Mouse (Mus musculus): ENCODE results near the gene Pou2f1. TPM values are rescaled to one million over a fixed set of nuclear protein-coding genes. Genes with fewer than 3 reads are reported as not detected.

Pou2f1 gene
- polyA plus RNA-seq, 1 experiment = 11.0 TPM

- DNase-seq = no peak
- H3K4me1 ChIP-seq (ENCODE audit: control insufficient read depth, insufficient read depth, low read length) = no peaks in the 10 kb centered on the region
- no peak overlapping the region for H3K27ac ChIP-seq (ENCODE audit: insufficient read depth, low read length)
- WGBS = 81% methylated on average over 21 of the region's 21 CpGs
- no peak overlapping the region for H3K4me3 ChIP-seq (replicated peaks; ENCODE audit: insufficient read depth, low read depth, low read length)
- TF ChIP-seq POLR2A (IDR thresholded peaks at IDR 0.05; ENCODE audit: borderline replicate concordance, insufficient read depth, low read length) = no peak
- TF ChIP-seq CTCF (IDR thresholded peaks at IDR 0.05; ENCODE audit: borderline replicate concordance, insufficient read depth, low read depth, low read length) = no peak
- no peaks in the 10 kb centered on the region; the same call in 1 of the 2 replicates for H3K27me3 ChIP-seq (ENCODE audit: control insufficient read depth, insufficient read depth, low read length)
Observed at GRCm38 (mm10) chr1:166043451-166044149, 41.1 kb upstream of the Pou2f1 start.

- no peak for DNase-seq
- Histone ChIP-seq H3K27me3 (ENCODE audit: control insufficient read depth, insufficient read depth, low read length) (no peaks in the 10 kb centered on the region), H3K4me1 (ENCODE audit: control insufficient read depth, insufficient read depth, low read length) (no peaks in the 10 kb centered on the region), H3K4me3 (replicated peaks; ENCODE audit: insufficient read depth, low read depth, low read length) (no peak overlapping the region), H3K27ac (ENCODE audit: insufficient read depth, low read length) (no peak overlapping the region)
- 58% methylated on average over 1 of the region's 1 CpGs for WGBS
- TF ChIP-seq POLR2A (IDR thresholded peaks at IDR 0.05; ENCODE audit: borderline replicate concordance, insufficient read depth, low read length) (no peak), CTCF (IDR thresholded peaks at IDR 0.05; ENCODE audit: borderline replicate concordance, insufficient read depth, low read depth, low read length) (no peak)
Observed at GRCm38 (mm10) chr1:166041501-166041900, 39.0 kb upstream of the Pou2f1 start.

GRCm38 (mm10) chr1:166038731-166039332 is 36.4 kb upstream of the Pou2f1 start:
- Histone ChIP-seq H3K27ac (ENCODE audit: insufficient read depth, low read length) (no peak overlapping the region), H3K27me3 (ENCODE audit: control insufficient read depth, insufficient read depth, low read length) (no peaks in the 10 kb centered on the region; the same call in 1 of the 2 replicates), H3K4me3 (replicated peaks; ENCODE audit: insufficient read depth, low read depth, low read length) (no peak overlapping the region), H3K4me1 (ENCODE audit: control insufficient read depth, insufficient read depth, low read length) (no peaks in the 10 kb centered on the region)
- DNase-seq = no peak
- TF ChIP-seq CTCF (IDR thresholded peaks at IDR 0.05; ENCODE audit: borderline replicate concordance, insufficient read depth, low read depth, low read length) (no peak), POLR2A (IDR thresholded peaks at IDR 0.05; ENCODE audit: borderline replicate concordance, insufficient read depth, low read length) (no peak)
- 89% methylated on average over 2 of the region's 2 CpGs for WGBS

GRCm38 (mm10) chr1:166035045-166035444 is 32.6 kb upstream of the Pou2f1 start:
- H3K4me1 ChIP-seq (ENCODE audit: control insufficient read depth, insufficient read depth, low read length) = no peaks in the 10 kb centered on the region
- H3K27ac ChIP-seq (ENCODE audit: insufficient read depth, low read length) = no peak overlapping the region
- TF ChIP-seq CTCF (IDR thresholded peaks at IDR 0.05; ENCODE audit: borderline replicate concordance, insufficient read depth, low read depth, low read length) (no peak), POLR2A (IDR thresholded peaks at IDR 0.05; ENCODE audit: borderline replicate concordance, insufficient read depth, low read length) (no peak)
- H3K4me3 ChIP-seq (replicated peaks; ENCODE audit: insufficient read depth, low read depth, low read length) = no peak overlapping the region
- 45% methylated on average over 5 of the region's 5 CpGs for WGBS
- H3K27me3 ChIP-seq (ENCODE audit: control insufficient read depth, insufficient read depth, low read length) = no peaks in the 10 kb centered on the region; the same call in 1 of the 2 replicates
- no peak for DNase-seq

- Histone ChIP-seq H3K4me1 (ENCODE audit: control insufficient read depth, insufficient read depth, low read length) (no peaks in the 10 kb centered on the region), H3K27ac (ENCODE audit: insufficient read depth, low read length) (no peak overlapping the region), H3K4me3 (replicated peaks; ENCODE audit: insufficient read depth, low read depth, low read length) (no peak overlapping the region), H3K27me3 (ENCODE audit: control insufficient read depth, insufficient read depth, low read length) (no peaks in the 10 kb centered on the region; the same call in 1 of the 2 replicates)
- TF ChIP-seq POLR2A (IDR thresholded peaks at IDR 0.05; ENCODE audit: borderline replicate concordance, insufficient read depth, low read length) (no peak), CTCF (IDR thresholded peaks at IDR 0.05; ENCODE audit: borderline replicate concordance, insufficient read depth, low read depth, low read length) (no peak)
- WGBS = 78% methylated on average over 7 of the region's 7 CpGs
- no peak for DNase-seq
Observed at GRCm38 (mm10) chr1:166031673-166032547, 29.4 kb upstream of the Pou2f1 start.

- H3K27ac ChIP-seq (ENCODE audit: insufficient read depth, low read length) = no peak overlapping the region
- WGBS = 43% methylated on average over 4 of the region's 4 CpGs
- no peak for DNase-seq
- no peak overlapping the region for H3K4me3 ChIP-seq (replicated peaks; ENCODE audit: insufficient read depth, low read depth, low read length)
- no peaks in the 10 kb centered on the region for H3K4me1 ChIP-seq (ENCODE audit: control insufficient read depth, insufficient read depth, low read length)
- H3K27me3 ChIP-seq (ENCODE audit: control insufficient read depth, insufficient read depth, low read length) = no peaks in the 10 kb centered on the region
- TF ChIP-seq CTCF (IDR thresholded peaks at IDR 0.05; ENCODE audit: borderline replicate concordance, insufficient read depth, low read depth, low read length) (no peak), POLR2A (IDR thresholded peaks at IDR 0.05; ENCODE audit: borderline replicate concordance, insufficient read depth, low read length) (no peak)
Observed at GRCm38 (mm10) chr1:166023981-166024380, 21.5 kb upstream of the Pou2f1 start.

GRCm38 (mm10) chr1:166017203-166017602 is 14.7 kb upstream of the Pou2f1 start:
- H3K4me1 ChIP-seq (ENCODE audit: control insufficient read depth, insufficient read depth, low read length) = no peaks in the 10 kb centered on the region
- no peak for TF ChIP-seq POLR2A (IDR thresholded peaks at IDR 0.05; ENCODE audit: borderline replicate concordance, insufficient read depth, low read length)
- TF ChIP-seq CTCF (IDR thresholded peaks at IDR 0.05; ENCODE audit: borderline replicate concordance, insufficient read depth, low read depth, low read length) = no peak
- no peaks in the 10 kb centered on the region for H3K27me3 ChIP-seq (ENCODE audit: control insufficient read depth, insufficient read depth, low read length)
- no peak overlapping the region for H3K27ac ChIP-seq (ENCODE audit: insufficient read depth, low read length)
- H3K4me3 ChIP-seq (replicated peaks; ENCODE audit: insufficient read depth, low read depth, low read length) = no peak overlapping the region
- WGBS = 95% methylated on average over 4 of the region's 4 CpGs
- no peak for DNase-seq

Measured in cerebellum, adult 2 months (tissue).